Mouse (Mus musculus) embryonic facial prominence, embryonic 11.5 days (tissue): Measurements from ENCODE around the gene Rasgrf1. TPM values are rescaled to one million over a fixed set of nuclear protein-coding genes. Genes with fewer than 3 reads are reported as not detected.

Source experiments
- ATAC-seq: fragments of 200-750 bp; cut with Nextera tagmentation; replicated peaks from 2 replicates; pipeline ENCODE4 v1.8.0; 2017; ENCODE audit warnings: low read depth; ENCODE audit not compliant: insufficient number of reproducible peaks, low FRiP score, low TSS enrichment
- DNase-seq: peaks from one replicate; pipeline ENCODE4 v3.0.0-alpha.2; 2015; ENCODE audit warnings: low spot score
- H3K27ac ChIP-seq: fragments of 300-500 bp; sonication (generic); replicated peaks from 2 replicates; pipeline ENCODE4 v1.5.1; 2014; ENCODE audit warnings: mild to moderate bottlenecking, low read depth, low read length, control low read depth
- H3K27me3 ChIP-seq: fragments of 300-500 bp; sonication (generic); 2 replicates; pipeline ENCODE4 v1.6.1; 2014; ENCODE audit warnings: mild to moderate bottlenecking, low read length, moderate library complexity, mixed read lengths; ENCODE audit not compliant: control insufficient read depth, insufficient read depth
- H3K36me3 ChIP-seq: fragments of 300-500 bp; sonication (generic); replicated peaks from 2 replicates; pipeline ENCODE4 v1.6.1; 2014; ENCODE audit warnings: low read depth, mild to moderate bottlenecking, low read length, moderate library complexity, mixed read lengths; ENCODE audit not compliant: control insufficient read depth, insufficient read depth
- H3K4me1 ChIP-seq: fragments of 300-500 bp; sonication (generic); 2 replicates; pipeline ENCODE4 v1.6.1; 2014; ENCODE audit warnings: low read length, mixed read lengths; ENCODE audit not compliant: control insufficient read depth, insufficient read depth
- H3K4me2 ChIP-seq: fragments of 300-500 bp; sonication (generic); 2 replicates; pipeline ENCODE4 v1.6.1; 2014; ENCODE audit warnings: low read depth, mild to moderate bottlenecking, control low read depth, low read length, moderate library complexity
- H3K4me3 ChIP-seq: fragments of 300-500 bp; sonication (generic); 2 replicates; pipeline ENCODE4 v1.5.1; 2014; ENCODE audit warnings: low read depth, low read length, control low read depth
- H3K9ac ChIP-seq: fragments of 300-500 bp; sonication (generic); replicated peaks from 2 replicates; pipeline ENCODE4 v1.6.1; 2014; ENCODE audit warnings: mild to moderate bottlenecking, control low read depth, low read length
- H3K9me3 ChIP-seq: fragments of 300-500 bp; sonication (generic); replicated peaks from 2 replicates; pipeline ENCODE4 v1.6.1; 2016; ENCODE audit warnings: mild to moderate bottlenecking, low read length, inconsistent platforms, mixed read lengths; ENCODE audit not compliant: control insufficient read depth
- WGBS: fragments of 180-500 bp; shearing (Covaris S2); extraction: QIAGEN DNeasy Blood & Tissue Kit; methylation state at CpG from one replicate; pipeline ENCODE4 v1.1.7; 2014; 5-methylcytosine and 5-hydroxymethylcytosine counted together
- polyA plus RNA-seq: library from polyadenylated mRNA; unstranded; fragments of >200 nt; fragmentation: Nextera tagmentation; extraction: Ambion mirVana; gene quantifications from 2 replicates; pipeline ENCODE4 v1.2.1, GENCODE M21; 2014

Rasgrf1 gene
- polyA plus RNA-seq, 1 experiment from 2014 or later = not detected

DNA sequence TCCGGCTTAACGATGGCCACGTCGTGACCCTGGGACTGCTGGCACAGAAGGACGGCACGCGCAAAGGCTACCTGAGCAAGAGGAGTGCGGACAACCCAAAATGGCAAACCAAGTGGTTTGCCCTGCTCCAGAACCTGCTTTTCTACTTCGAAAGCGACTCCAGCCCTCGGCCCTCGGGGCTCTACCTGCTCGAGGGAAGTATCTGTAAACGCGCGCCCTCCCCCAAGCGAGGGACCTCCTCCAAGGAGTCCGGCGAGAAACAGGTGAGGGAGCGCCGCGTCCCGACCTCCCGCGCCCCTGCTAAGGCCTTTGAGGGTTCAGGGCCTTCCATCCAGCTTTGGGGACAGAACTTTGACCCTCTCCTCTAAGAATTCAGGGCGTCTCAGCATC, 298 bp downstream of the Rasgrf1 start:
- Histone ChIP-seq H3K36me3 (no peaks in the 10 kb centered on the region), H3K9ac (no peak overlapping the region), H3K4me3 (peak overlapping the region; percentile 44), H3K4me2 (peak overlapping the region; percentile 85), H3K4me1 (no peaks in the 10 kb centered on the region), H3K27me3 (peaks cover 57% of the 10 kb centered on the region), H3K27ac (no peak overlapping the region), H3K9me3 (no peaks in the 10 kb centered on the region)
- ATAC-seq (no peak), DNase-seq (no peak)
- under 1% methylated on average over 26 of the region's 26 CpGs for WGBS

DNA sequence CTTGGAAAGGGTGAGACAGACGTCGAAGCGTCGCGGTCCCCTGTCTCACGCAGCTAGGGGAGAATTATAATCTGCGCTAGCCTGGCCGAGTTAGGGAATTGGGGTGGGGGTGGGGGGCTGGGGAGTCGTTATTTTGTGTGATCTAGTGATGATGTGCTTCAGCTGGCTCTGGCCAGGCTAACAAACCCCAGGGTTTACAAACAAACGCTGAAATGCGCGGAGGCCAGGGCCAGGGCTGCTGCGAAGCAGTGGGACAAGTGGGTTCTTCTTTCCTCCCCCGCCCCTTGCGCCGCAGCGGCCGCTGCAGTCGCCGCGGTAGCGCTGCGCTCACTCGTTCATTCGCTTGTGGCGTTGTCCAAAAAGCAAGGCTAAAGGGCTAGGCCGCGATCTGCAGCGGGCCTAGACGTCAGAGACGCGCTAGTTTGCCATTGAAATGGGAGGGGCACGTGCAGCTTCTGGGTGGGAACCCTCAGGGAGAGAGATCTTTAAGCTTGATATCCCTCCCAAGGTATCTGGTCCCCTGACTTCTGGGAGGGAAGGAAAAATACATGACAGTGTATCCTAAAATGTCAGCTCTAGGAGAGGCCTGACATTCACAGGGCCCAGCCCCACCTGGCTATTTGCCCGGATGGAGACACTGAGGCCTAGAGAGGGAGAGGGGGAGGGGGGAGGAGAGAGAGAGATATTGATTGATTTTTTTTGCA, 1.2 kb downstream of the Rasgrf1 start:
- Histone ChIP-seq H3K27ac (no peak overlapping the region), H3K9me3 (no peaks in the 10 kb centered on the region), H3K9ac (no peak overlapping the region), H3K4me2 (peak overlapping the region; percentile 85), H3K4me1 (no peaks in the 10 kb centered on the region), H3K36me3 (no peaks in the 10 kb centered on the region), H3K27me3 (peaks cover 57% of the 10 kb centered on the region), H3K4me3 (no peak overlapping the region; the same call in 1 of the 2 replicates)
- 1% methylated on average over 34 of the region's 34 CpGs for WGBS
- peak; percentile 40 for DNase-seq
- ATAC-seq = no peak

DNA sequence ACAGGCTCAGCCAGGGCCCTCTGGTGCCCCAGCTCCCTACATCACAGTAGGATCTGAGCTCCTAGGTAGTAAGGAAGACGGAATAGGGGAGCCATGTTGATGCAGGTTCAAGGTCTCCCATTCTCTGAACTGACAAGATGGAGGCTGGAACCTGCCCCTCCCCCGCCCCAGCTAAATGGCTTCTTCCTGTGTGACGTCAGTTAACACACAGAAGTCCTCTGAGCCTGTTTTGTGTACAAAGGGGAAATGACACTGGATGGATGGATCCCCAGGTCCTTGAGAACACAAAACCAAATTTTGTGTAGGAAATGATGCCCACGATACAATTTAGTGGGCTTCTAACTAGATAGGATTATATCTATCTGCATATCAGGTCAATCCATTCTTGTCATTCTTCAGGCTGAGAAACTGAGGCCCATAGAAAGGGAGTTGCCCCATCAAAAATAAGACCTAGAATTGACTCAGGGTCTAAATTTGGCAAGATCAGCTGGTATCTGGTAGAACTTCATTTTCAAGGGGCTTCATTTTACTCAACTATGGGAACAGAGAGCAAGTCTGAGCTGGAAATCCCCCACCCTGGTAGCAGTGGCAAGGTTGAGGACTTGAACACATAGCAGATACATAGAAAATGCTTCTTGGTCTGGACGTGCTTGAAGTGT, 2.3 kb downstream of the Rasgrf1 start:
- 62% methylated on average over 5 of the region's 5 CpGs for WGBS

DNA sequence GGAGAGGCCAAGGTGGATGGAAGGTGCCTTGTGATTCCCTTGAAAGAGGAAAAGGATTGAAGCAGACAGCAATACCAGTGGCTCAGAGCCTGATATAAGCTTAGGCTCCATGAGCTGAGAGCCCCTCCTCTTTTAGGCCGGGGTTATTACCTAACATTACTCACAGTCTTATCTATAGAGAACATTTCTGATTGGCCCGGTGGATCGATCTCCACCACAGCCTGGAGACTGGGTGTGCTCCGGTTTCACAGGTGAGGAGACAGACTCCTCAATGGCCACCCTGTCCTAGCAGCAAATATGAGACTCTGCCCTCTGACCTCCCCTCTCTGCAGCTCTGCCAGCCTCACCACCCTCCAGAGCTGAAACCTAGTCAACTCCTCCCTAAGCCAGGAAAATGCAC, 3.4 kb downstream of the Rasgrf1 start:
- no peaks in the 10 kb centered on the region for H3K4me1 ChIP-seq
- DNase-seq = no peak
- 72% methylated on average over 4 of the region's 4 CpGs for WGBS
- H3K4me3 ChIP-seq = no peak overlapping the region
- no peaks in the 10 kb centered on the region for H3K9me3 ChIP-seq
- no peak overlapping the region for H3K27ac ChIP-seq
- H3K4me2 ChIP-seq = no peak overlapping the region
- no peak overlapping the region for H3K9ac ChIP-seq
- no peaks in the 10 kb centered on the region for H3K36me3 ChIP-seq
- H3K27me3 ChIP-seq = peaks cover 38% of the 10 kb centered on the region
- ATAC-seq = no peak

More for the DNA sequence above, 2.3 kb downstream of the Rasgrf1 start:
- H3K27me3 ChIP-seq = peaks cover 49% of the 10 kb centered on the region
- H3K9ac ChIP-seq = no peak overlapping the region
- no peak overlapping the region for H3K27ac ChIP-seq
- no peak overlapping the region for H3K4me3 ChIP-seq
- no peak overlapping the region for H3K4me2 ChIP-seq
- DNase-seq = no peak
- no peak for ATAC-seq
- H3K9me3 ChIP-seq = no peaks in the 10 kb centered on the region
- H3K4me1 ChIP-seq = no peaks in the 10 kb centered on the region
- H3K36me3 ChIP-seq = no peaks in the 10 kb centered on the region

DNA sequence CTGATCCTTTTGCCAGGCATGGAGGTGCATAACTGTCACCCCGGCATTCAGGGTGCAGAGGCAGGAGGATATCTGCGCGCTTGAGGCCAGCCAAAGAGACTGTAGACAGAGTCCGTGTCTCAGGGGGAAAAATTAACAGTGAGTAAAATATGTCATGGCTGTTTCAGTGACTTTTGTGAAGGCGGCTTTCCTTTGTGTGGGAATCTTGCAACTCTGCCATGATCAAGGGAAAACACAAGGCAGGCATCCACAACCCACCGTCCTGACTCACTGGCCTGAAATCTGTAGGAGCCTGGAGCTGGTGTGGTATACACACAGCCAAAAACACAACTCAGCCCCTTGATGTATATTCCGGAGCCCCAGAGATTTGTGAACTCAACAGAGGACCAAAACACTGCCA, 6.8 kb downstream of the Rasgrf1 start:
- ATAC-seq = no peak
- no peak overlapping the region for H3K4me2 ChIP-seq
- no peak for DNase-seq
- H3K9ac ChIP-seq = no peak overlapping the region
- H3K27me3 ChIP-seq = peaks cover 10% of the 10 kb centered on the region
- no peak overlapping the region for H3K4me3 ChIP-seq
- no peaks in the 10 kb centered on the region for H3K9me3 ChIP-seq
- H3K4me1 ChIP-seq = no peaks in the 10 kb centered on the region
- 90% methylated on average over 7 of the region's 7 CpGs for WGBS
- no peaks in the 10 kb centered on the region for H3K36me3 ChIP-seq
- H3K27ac ChIP-seq = no peak overlapping the region

DNA sequence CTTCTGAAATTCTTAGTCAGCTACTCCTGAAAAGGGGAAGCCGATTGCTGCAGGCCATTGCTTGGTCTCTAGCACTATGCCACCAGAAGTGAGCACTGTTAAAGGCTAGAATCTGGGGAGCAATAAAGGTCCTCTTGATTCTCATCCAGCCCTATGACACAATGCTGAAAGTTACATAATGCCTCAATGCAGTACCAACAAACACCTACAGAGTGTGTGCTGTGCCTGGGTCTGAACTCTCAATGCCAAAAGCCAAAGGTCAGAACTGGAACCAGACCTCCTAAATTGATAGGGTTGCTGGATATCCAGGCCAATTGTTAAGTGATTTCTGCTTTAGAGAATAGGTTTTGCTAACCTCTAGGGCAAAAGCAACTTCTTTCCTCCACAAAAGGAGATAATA, 7.7 kb downstream of the Rasgrf1 start:
- 75% methylated on average over 1 of the region's 1 CpGs for WGBS
- DNase-seq = no peak
- H3K4me3 ChIP-seq = no peak overlapping the region

DNA sequence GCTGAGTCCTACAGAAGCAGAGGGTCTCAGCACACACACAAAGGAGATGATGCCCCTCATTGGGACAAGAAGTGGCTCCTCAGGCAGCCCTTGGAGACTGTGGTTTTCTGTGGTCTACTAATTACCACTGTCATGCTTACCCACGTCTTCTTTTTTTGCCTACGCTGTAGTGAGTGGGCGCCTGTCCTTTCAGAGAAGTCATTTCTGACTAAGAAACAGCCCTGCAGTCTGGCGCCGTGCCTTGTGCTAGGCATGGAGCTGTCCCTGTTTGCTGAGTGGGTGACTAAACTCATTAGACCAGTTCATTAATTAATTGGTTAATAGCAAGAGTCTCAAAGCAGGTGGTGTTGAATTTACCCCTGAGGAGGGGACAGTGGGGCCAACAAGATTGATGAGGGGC, 9.1 kb downstream of the Rasgrf1 start:
- DNase-seq (no peak), ATAC-seq (no peak)
- WGBS = 85% methylated on average over 5 of the region's 5 CpGs

More for the DNA sequence above, 7.7 kb downstream of the Rasgrf1 start:
- ATAC-seq = no peak
- H3K27me3 ChIP-seq = peaks cover under 1% of the 10 kb centered on the region; the same call in 1 of the 2 replicates
- H3K9me3 ChIP-seq = no peaks in the 10 kb centered on the region
- H3K4me2 ChIP-seq = no peak overlapping the region
- no peaks in the 10 kb centered on the region for H3K4me1 ChIP-seq
- no peaks in the 10 kb centered on the region for H3K36me3 ChIP-seq
- no peak overlapping the region for H3K27ac ChIP-seq
- H3K9ac ChIP-seq = no peak overlapping the region

DNA sequence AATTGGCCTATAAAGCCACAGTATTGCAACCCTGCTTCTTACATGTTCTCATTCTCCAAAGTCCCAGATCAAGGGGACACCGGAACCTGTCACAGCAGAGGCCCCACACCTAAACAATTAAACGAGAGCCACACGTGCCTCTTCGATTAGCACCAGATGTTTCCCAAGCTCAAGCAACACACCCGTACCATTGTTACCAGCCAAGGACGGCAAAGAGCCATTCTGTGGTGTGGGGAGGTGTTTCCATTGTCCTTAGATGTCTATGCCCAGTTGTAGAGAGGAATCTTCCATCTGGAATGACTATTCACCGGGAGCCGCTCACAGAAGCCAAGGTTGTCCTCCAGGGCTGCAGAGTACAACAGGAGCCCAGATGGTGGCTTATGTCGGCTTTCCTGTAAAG, 11.4 kb downstream of the Rasgrf1 start:
- no peak for DNase-seq
- WGBS = 51% methylated on average over 9 of the region's 9 CpGs
- no peaks in the 10 kb centered on the region for H3K9me3 ChIP-seq
- H3K27me3 ChIP-seq = no peaks in the 10 kb centered on the region
- H3K4me2 ChIP-seq = no peak overlapping the region
- H3K27ac ChIP-seq = no peak overlapping the region
- H3K36me3 ChIP-seq = no peaks in the 10 kb centered on the region
- no peak for ATAC-seq
- H3K9ac ChIP-seq = no peak overlapping the region
- no peaks in the 10 kb centered on the region for H3K4me1 ChIP-seq
- H3K4me3 ChIP-seq = no peak overlapping the region

More for the DNA sequence above, 9.1 kb downstream of the Rasgrf1 start:
- no peak overlapping the region for H3K9ac ChIP-seq
- H3K27ac ChIP-seq = no peak overlapping the region
- no peak overlapping the region for H3K4me3 ChIP-seq
- no peaks in the 10 kb centered on the region for H3K36me3 ChIP-seq
- no peaks in the 10 kb centered on the region for H3K9me3 ChIP-seq
- H3K27me3 ChIP-seq = no peaks in the 10 kb centered on the region
- H3K4me1 ChIP-seq = no peaks in the 10 kb centered on the region
- no peak overlapping the region for H3K4me2 ChIP-seq
